Mouse (Mus musculus) megakaryocyte, embryonic 14.5 days (primary cell): ENCODE data around the gene Klf3. TPM values are rescaled to one million over a fixed set of nuclear protein-coding genes. Genes with fewer than 3 reads are reported as not detected.

Experiments
- H3K27me3 ChIP-seq: replicated peaks from 2 replicates; pipeline ENCODE3; 2012; ENCODE audit warnings: inconsistent platforms
- H3K36me3 ChIP-seq: replicated peaks from 2 replicates; pipeline ENCODE3; 2012; ENCODE audit warnings: low read length, inconsistent platforms, mixed read lengths
- H3K4me1 ChIP-seq: 2 replicates; pipeline ENCODE4 v1.6.1; 2012; ENCODE audit warnings: inconsistent platforms
- H3K4me3 ChIP-seq: replicated peaks from 2 replicates; pipeline ENCODE3; 2012; ENCODE audit warnings: moderate library complexity, mild to moderate bottlenecking, inconsistent platforms
- H3K9me3 ChIP-seq: 2 replicates; pipeline ENCODE4 v1.6.1; 2012; ENCODE audit warnings: inconsistent platforms
- FLI1 ChIP-seq: IDR thresholded peaks from 2 replicates; pipeline ENCODE4 v1.6.1; 2012; ENCODE audit warnings: low read length, inconsistent platforms, mixed read lengths
- GATA1 ChIP-seq: IDR thresholded peaks from 3 replicates; pipeline ENCODE4 v1.6.1; 2012; ENCODE audit warnings: mixed read lengths, low read length, inconsistent platforms, borderline replicate concordance
- polyA plus RNA-seq: library from polyadenylated mRNA; stranded (reverse); fragments of >175 nt; gene quantifications from 2 replicates; pipeline ENCODE4 v1.2.3, GENCODE M21; 2012; ENCODE audit warnings: low replicate concordance; ENCODE audit not compliant: insufficient read depth

Gene Klf3
- 73.1 and 120 TPM in 2 replicates for polyA plus RNA-seq

DNA sequence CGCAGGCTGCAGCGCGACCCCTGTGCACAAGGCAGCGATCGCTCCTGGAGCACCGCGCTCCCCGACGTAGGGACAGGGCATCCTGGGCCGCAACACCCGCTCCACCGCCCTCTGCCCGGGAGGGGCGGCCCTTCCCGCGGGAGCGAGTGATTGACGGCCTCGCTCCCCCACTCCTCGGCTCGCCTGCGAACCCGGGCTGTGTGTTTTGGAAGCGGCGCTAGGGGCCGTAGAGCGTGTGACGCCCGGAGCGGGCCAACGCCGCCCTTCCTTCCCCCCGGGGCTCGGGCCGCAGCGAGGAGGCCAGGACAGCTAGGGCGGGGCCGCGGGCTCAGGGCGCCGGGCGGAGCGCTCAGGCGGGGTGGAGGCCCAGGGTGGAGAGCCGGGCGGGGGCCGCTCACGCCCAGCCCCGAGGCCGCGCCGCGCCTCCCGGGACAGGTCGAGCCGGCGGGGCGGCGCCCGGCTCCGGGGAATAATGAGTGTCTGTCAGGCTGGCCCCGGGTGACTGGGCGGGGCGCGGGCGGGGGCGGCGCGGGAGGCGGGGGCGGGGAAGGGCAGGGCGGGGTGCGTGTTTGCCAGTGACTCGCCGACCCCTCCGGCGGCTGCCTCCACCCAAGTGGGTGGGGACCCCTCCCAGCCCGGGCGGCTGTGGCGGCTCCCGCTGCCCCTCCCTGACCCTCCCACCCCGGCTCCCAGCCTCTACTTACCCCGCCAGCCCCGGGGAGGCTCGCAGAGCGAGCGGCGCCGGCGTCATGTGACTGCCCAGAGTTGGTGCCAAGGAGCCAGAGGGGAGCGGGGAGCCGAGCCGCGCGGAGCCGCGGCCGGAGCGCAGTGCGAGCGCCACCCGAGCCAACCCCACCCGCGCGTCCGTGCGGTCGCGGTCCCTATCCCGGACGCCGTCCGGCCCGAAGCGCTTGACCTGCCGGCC is at the start of gene Klf3:
TSS of gene Klf3 (plus strand) at position 594 of the 925 bp plus-strand sequence.
- peaks cover 2% of the 10 kb centered on the region for H3K27me3 ChIP-seq
- TF ChIP-seq FLI1 (no peak), GATA1 (no peak)
- H3K36me3 ChIP-seq: no peaks in the 10 kb centered on the region
- peaks cover 12% of the 10 kb centered on the region for H3K9me3 ChIP-seq
- H3K4me1 ChIP-seq: peaks cover 51% of the 10 kb centered on the region
- H3K4me3 ChIP-seq: peak within 1 kb of the TSS; percentile 96

DNA sequence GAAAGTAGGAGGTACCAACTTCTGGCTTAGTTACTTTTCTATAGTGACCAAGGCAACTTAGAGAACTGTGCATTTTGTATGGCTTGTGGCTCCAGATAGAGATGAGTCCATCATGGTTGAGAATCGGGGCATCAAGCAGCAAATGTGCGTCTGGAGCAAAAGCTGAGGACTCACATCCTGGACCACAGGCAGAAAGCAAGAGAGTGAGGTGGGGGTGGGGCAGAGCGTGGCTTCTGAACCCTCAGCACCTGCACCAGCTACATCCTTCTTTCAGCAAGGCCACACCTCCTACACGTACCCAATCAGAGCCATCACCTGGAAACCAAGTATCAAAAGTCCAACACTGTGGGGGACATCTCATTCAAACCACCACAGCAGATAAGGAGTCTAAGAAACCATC is 40.9 kb upstream of the Klf3 start:
- TF ChIP-seq FLI1 (no peak), GATA1 (no peak)
- Histone ChIP-seq H3K4me3 (no peak overlapping the region), H3K4me1 (peaks cover 3% of the 10 kb centered on the region; the same call in 1 of the 2 replicates), H3K36me3 (peaks cover 5% of the 10 kb centered on the region), H3K27me3 (peaks cover 3% of the 10 kb centered on the region), H3K9me3 (peaks cover 31% of the 10 kb centered on the region)

- H3K27me3 ChIP-seq: peaks cover 3% of the 10 kb centered on the region
- TF ChIP-seq GATA1: no peak
- TF ChIP-seq FLI1: no peak
- H3K4me1 ChIP-seq: peaks cover 3% of the 10 kb centered on the region; the same call in 1 of the 2 replicates
- H3K9me3 ChIP-seq: peaks cover 38% of the 10 kb centered on the region
- H3K36me3 ChIP-seq: peaks cover 5% of the 10 kb centered on the region
- H3K4me3 ChIP-seq: no peak overlapping the region
Observed at GRCm38 (mm10) chr5:64764452-64764851, 38.7 kb upstream of the Klf3 start.

- H3K36me3 ChIP-seq: peaks cover 5% of the 10 kb centered on the region
- peaks cover 3% of the 10 kb centered on the region for H3K27me3 ChIP-seq
- peaks cover 3% of the 10 kb centered on the region; the same call in 1 of the 2 replicates for H3K4me1 ChIP-seq
- peaks cover 32% of the 10 kb centered on the region for H3K9me3 ChIP-seq
- TF ChIP-seq GATA1 (no peak), FLI1 (no peak)
- no peak overlapping the region for H3K4me3 ChIP-seq
Observed at GRCm38 (mm10) chr5:64765765-64766164, 37.4 kb upstream of the Klf3 start.

- H3K4me3 ChIP-seq: no peak overlapping the region
- H3K9me3 ChIP-seq: peaks cover 32% of the 10 kb centered on the region
- peaks cover 3% of the 10 kb centered on the region for H3K27me3 ChIP-seq
- H3K36me3 ChIP-seq: peaks cover 5% of the 10 kb centered on the region
- peaks cover 3% of the 10 kb centered on the region; the same call in 1 of the 2 replicates for H3K4me1 ChIP-seq
- TF ChIP-seq FLI1: no peak
- no peak for TF ChIP-seq GATA1
Observed at GRCm38 (mm10) chr5:64766626-64767025, 36.6 kb upstream of the Klf3 start.

DNA sequence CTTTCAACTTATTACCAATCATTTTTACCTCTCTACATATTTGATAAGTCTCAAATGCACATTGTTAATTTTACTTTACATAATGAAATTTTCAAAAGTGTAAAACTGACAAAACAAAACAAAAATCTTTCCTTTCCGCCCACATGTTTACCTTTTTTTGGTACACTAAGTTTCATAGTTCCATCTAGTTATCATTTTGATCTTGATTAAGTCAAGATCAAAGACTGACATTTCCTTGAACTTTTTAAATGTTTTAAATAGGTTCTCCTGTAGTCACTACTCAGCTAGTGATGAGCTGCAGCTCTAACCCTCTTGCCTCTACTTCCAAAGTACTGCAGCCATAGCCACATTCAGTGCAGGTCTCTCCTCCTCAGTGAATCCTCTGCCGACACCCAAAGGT is 31.6 kb upstream of the Klf3 start:
- Histone ChIP-seq H3K4me3 (no peak overlapping the region), H3K27me3 (peaks cover 1% of the 10 kb centered on the region), H3K36me3 (peaks cover 1% of the 10 kb centered on the region), H3K9me3 (peaks cover 13% of the 10 kb centered on the region), H3K4me1 (no peaks in the 10 kb centered on the region)
- no peak for TF ChIP-seq GATA1

- Histone ChIP-seq H3K36me3 (no peaks in the 10 kb centered on the region), H3K4me3 (no peak overlapping the region), H3K4me1 (no peaks in the 10 kb centered on the region), H3K9me3 (no peaks in the 10 kb centered on the region), H3K27me3 (peaks cover 1% of the 10 kb centered on the region)
- no peak for TF ChIP-seq FLI1
- TF ChIP-seq GATA1: no peak
Observed at GRCm38 (mm10) chr5:64778211-64778610, 25.0 kb upstream of the Klf3 start.

GRCm38 (mm10) chr5:64779285-64779684 is 23.9 kb upstream of the Klf3 start:
- Histone ChIP-seq H3K9me3 (0 out of 2 replicates have a peak, but pooled peaks cover 4% of the 10 kb centered on the region), H3K4me1 (no peaks in the 10 kb centered on the region), H3K36me3 (no peaks in the 10 kb centered on the region), H3K27me3 (peaks cover 1% of the 10 kb centered on the region), H3K4me3 (no peak overlapping the region)
- TF ChIP-seq FLI1 (no peak), GATA1 (no peak)

GRCm38 (mm10) chr5:64780778-64781177 is 22.4 kb upstream of the Klf3 start:
- Histone ChIP-seq H3K9me3 (0 out of 2 replicates have a peak, but pooled peaks cover 4% of the 10 kb centered on the region), H3K4me3 (no peak overlapping the region), H3K4me1 (no peaks in the 10 kb centered on the region), H3K27me3 (peaks cover 1% of the 10 kb centered on the region), H3K36me3 (no peaks in the 10 kb centered on the region)
- TF ChIP-seq GATA1 (no peak), FLI1 (no peak)

DNA sequence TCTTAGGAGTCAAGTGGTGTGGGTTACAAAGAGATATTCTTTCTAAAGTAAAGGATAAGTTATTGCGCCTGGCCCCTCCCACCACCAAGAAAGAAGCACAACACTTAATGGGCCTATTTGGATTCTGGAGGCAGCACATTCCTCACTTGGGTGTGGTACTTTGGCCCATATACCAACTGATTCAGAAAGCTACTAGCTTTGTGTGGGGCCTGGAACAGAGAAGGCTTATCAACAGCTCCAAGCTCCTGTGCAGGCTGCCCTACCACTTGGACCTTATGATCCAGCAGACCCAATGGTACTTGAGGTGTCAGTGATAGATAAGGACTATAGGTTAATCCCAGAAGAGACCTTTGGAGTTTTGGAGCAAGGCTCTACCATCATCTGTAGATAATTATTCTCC is 15.0 kb upstream of the Klf3 start:
- TF ChIP-seq GATA1 (no peak), FLI1 (no peak)
- H3K27me3 ChIP-seq: peaks cover 2% of the 10 kb centered on the region
- H3K36me3 ChIP-seq: no peaks in the 10 kb centered on the region
- peaks cover 9% of the 10 kb centered on the region for H3K4me1 ChIP-seq
- peaks cover 6% of the 10 kb centered on the region; the same call in 1 of the 2 replicates for H3K9me3 ChIP-seq
- no peak overlapping the region for H3K4me3 ChIP-seq
